Mouse (Mus musculus) 3T3-L1 (cell line): Measurements from ENCODE around the gene Grid2ip.

Experiments
- DNase-seq: peaks from one replicate; pipeline ENCODE4 v3.0.0-alpha.2; 2015; ENCODE audit warnings: low read depth, low spot score

Grid2ip gene

GRCm38 (mm10) chr5:143410841-143411395 is 53.8 kb downstream of the Grid2ip start:
- DNase-seq: no peak

- no peak for DNase-seq
These were observed 64.3 kb downstream of the Grid2ip start for GRCm38 (mm10) chr5:143421484-143421883.

- DNase-seq: no peak
These were observed 65.9 kb downstream of the Grid2ip start for GRCm38 (mm10) chr5:143422990-143423389.

GRCm38 (mm10) chr5:143423899-143424519 is 66.9 kb downstream of the Grid2ip start:
- peak; percentile 75 for DNase-seq

DNA sequence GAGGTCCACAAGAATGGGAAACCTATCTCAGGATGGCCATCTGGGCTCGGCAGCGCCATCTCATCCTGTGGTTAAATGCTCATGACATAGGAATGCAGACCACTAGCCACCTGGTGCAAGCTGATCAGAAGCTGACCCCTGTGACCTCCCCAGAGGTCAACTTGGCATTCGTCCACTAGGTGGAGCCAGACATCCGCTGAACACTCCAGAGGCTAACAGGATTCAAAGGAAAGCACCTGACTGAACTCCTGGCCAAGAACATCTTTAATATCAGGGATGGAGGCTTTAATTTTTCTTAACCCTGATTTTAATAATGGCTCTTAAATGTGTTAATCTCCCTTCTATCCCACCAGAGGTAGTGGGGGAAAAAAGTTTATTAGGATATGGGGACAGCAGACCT is 77.3 kb downstream of the Grid2ip start:
- DNase-seq: peak; percentile 87

GRCm38 (mm10) chr5:143441298-143441697 is 84.2 kb downstream of the Grid2ip start:
- no peak for DNase-seq

GRCm38 (mm10) chr5:143441753-143442152 is 84.6 kb downstream of the Grid2ip start:
- DNase-seq: no peak
